Comparison of ENCODE assay signal across 36 mouse cellular contexts in the genomic region with DNA sequence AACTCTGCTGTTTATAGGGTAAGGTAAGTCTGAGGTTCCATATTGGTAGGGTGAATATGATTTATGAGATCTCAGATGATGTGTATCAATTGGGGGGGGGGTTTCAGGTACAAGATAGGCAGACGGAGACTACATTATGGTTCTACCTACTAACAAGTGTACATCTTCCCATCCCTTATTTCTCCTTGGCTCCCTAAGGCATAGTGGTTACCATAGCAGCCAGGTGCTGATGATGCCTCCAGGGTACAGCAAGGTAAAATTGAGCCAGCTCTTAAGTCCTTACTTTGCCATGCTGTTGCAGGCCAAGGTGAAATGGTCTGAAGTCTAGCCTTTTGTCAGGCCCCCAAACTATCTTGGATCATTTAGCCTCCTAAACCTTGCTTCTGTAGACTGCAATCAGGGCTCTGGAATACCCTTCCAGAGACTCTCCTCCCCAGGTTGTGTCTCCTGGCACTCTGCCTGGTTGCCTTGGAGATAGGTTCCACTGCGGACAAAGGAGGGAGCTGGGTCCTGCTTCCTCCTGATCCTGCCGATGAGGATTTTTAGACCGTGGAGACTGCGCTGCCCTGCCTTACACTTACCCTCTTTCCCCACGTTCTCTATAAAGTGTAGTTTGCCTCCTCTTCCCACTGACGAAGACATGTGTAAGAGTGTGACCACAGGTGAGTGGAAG. TPM values are rescaled to one million over a fixed set of nuclear protein-coding genes. Genes with fewer than 3 reads are reported as not detected.
A peak's percentile ranks its signal among the peaks of the same experiment; 100 is the strongest.
DNase-seq lines count a peak whose midpoint lies in the region; ATAC-seq and TF ChIP-seq lines count a peak whose summit lies in the region.
"Had no signal": no experiment of that assay in that cellular context is flagged by ENCODE, and none has a peak within 500 bp of the region (broad histone marks: within the 10 kb centered on the region; RNA-seq: fewer than 3 reads in every experiment).

TSS of gene Rtp1 (plus strand) at position 487 of the 673 bp plus-strand sequence.

- H3K4me2 ChIP-seq in forebrain, embryonic 14.5 days (ENCODE audit: low read length), result no peak within 1 kb of the TSS
- H3K4me2 ChIP-seq in forebrain, embryonic 15.5 days (replicated peaks), result no peak within 1 kb of the TSS
- H3K4me2 ChIP-seq: forebrain, embryonic 13.5 days; heart, embryonic 13.5 days; liver, embryonic 13.5 days; midbrain, embryonic 13.5 days; neural tube, embryonic 15.5 days had no signal

- H3K9ac ChIP-seq in forebrain, embryonic 14.5 days (ENCODE audit: low read length), result no peak within 1 kb of the TSS
- H3K9ac ChIP-seq in forebrain, embryonic 15.5 days (replicated peaks), result no peak within 1 kb of the TSS
- H3K9ac ChIP-seq: forebrain, embryonic 13.5 days; heart, embryonic 13.5 days; liver, embryonic 13.5 days; midbrain, embryonic 13.5 days; neural tube, embryonic 15.5 days had no signal

- H3K9me3 ChIP-seq in forebrain, embryonic 14.5 days (replicated peaks; ENCODE audit: control insufficient read depth, low read length), result no peaks in the 10 kb centered on the region
- no peaks in the 10 kb centered on the region for H3K9me3 ChIP-seq in forebrain, embryonic 15.5 days
- H3K9me3 ChIP-seq: forebrain, embryonic 13.5 days; heart, embryonic 13.5 days; hindbrain, embryonic 10.5 days; liver, embryonic 13.5 days; midbrain, embryonic 13.5 days; neural tube, embryonic 15.5 days had no signal

- no peak for TF ChIP-seq CTCF in layer of hippocampus, adult 2 months (conservative IDR thresholded peaks at IDR 0.05)

- DNase-seq in forebrain, embryonic 14.5 days (ENCODE audit: low spot score), result peak; percentile 14
- peak; percentile 17 for DNase-seq in brain, adult 2 months (ENCODE audit: low read depth, low spot score)
- peak; percentile 8 to 18 for DNase-seq in cerebellum, adult 18-20 months
- DNase-seq in cerebellum, postnatal 10 days, result peak; percentile 83
- no peak for DNase-seq in layer of hippocampus, adult 2 months (ENCODE audit: low spot score in 2 of 2)
- DNase-seq in layer of hippocampus, adult 8-10 months (ENCODE audit: low spot score in 2 of 2), result no peak
- DNase-seq: adrenal gland, postnatal 10 days; heart, postnatal 10 days; kidney, adult 8-10 months; layer of hippocampus, adult 9-11 months; liver, embryonic 13.5 days; lung, adult 18-20 months; lung, postnatal 4 days; retina, postnatal 1 day; right cerebral cortex, postnatal 14 days; thymus, postnatal 14 days had no signal

- H3K36me3 ChIP-seq in forebrain, embryonic 14.5 days (ENCODE audit: control insufficient read depth, insufficient read depth, low read length), result no peaks in the 10 kb centered on the region
- H3K36me3 ChIP-seq in forebrain, embryonic 15.5 days, result no peaks in the 10 kb centered on the region
- H3K36me3 ChIP-seq: heart, embryonic 13.5 days; hindbrain, embryonic 10.5 days; liver, embryonic 13.5 days; midbrain, embryonic 13.5 days; neural tube, embryonic 15.5 days had no signal

- ATAC-seq in forebrain, embryonic 14.5 days, result no peak
- no peak for ATAC-seq in forebrain, embryonic 15.5 days (replicated peaks)
- ATAC-seq in inflammation-experienced regulatory T-cells, adult 6 months, result no peak
- ATAC-seq: forebrain, embryonic 13.5 days; hindbrain, embryonic 16.5 days; intestine, embryonic 16.5 days; lung, postnatal 0 days; midbrain, embryonic 13.5 days; Patski had no signal

- no peak within 1 kb of the TSS for H3K4me3 ChIP-seq in forebrain, embryonic 14.5 days (ENCODE audit: low read depth, low read length)
- no peak within 1 kb of the TSS for H3K4me3 ChIP-seq in forebrain, embryonic 15.5 days
- no peak within 1 kb of the TSS for H3K4me3 ChIP-seq in layer of hippocampus, adult 2 months
- H3K4me3 ChIP-seq: forebrain, embryonic 13.5 days; heart, embryonic 13.5 days; hindbrain, embryonic 10.5 days; liver, embryonic 13.5 days; midbrain, embryonic 13.5 days; neural tube, embryonic 15.5 days had no signal

- 68% methylated on average over 7 of the region's 7 CpGs for WGBS in forebrain, embryonic 14.5 days
- WGBS in forebrain, embryonic 15.5 days, result 79% methylated on average over 7 of the region's 7 CpGs

- no peaks in the 10 kb centered on the region for H3K4me1 ChIP-seq in forebrain, embryonic 14.5 days (ENCODE audit: control insufficient read depth, insufficient read depth, low read length)
- H3K4me1 ChIP-seq in forebrain, embryonic 15.5 days, result no peaks in the 10 kb centered on the region
- H3K4me1 ChIP-seq: heart, embryonic 13.5 days; liver, embryonic 13.5 days; midbrain, embryonic 13.5 days; neural tube, embryonic 15.5 days had no signal

- H3K27ac ChIP-seq in forebrain, embryonic 14.5 days (ENCODE audit: low read depth, low read length), result no peak within 1 kb of the TSS
- H3K27ac ChIP-seq in forebrain, embryonic 15.5 days (replicated peaks), result no peak within 1 kb of the TSS
- no peak within 1 kb of the TSS for H3K27ac ChIP-seq in layer of hippocampus, adult 2 months
- H3K27ac ChIP-seq: forebrain, embryonic 13.5 days; heart, embryonic 13.5 days; hindbrain, embryonic 10.5 days; kidney, postnatal 0 days; liver, embryonic 13.5 days; midbrain, embryonic 13.5 days; neural tube, embryonic 15.5 days had no signal

- H3K27me3 ChIP-seq in forebrain, embryonic 14.5 days (replicated peaks; ENCODE audit: control insufficient read depth, insufficient read depth, low read length), result no peaks in the 10 kb centered on the region
- H3K27me3 ChIP-seq in forebrain, embryonic 15.5 days, result no peaks in the 10 kb centered on the region
- H3K27me3 ChIP-seq: forebrain, embryonic 13.5 days; heart, embryonic 13.5 days; liver, embryonic 13.5 days; midbrain, embryonic 13.5 days; neural tube, embryonic 15.5 days; Patski had no signal

RNA-seq across cellular contexts. Expression of gene Rtp1, which starts in this region (rescaled TPM):
- 0.09 and 0.10 TPM in 2 replicates for polyA plus RNA-seq in forebrain, embryonic 14.5 days (2014; fragmentation: Nextera tagmentation; extraction: Ambion mirVana)
- polyA plus RNA-seq in forebrain, embryonic 15.5 days (2015; fragmentation: Nextera tagmentation; extraction: Ambion mirVana), result 0.05 TPM in 2 replicates
- under 1 TPM; 0.23 to 0.52 TPM for total RNA-seq in layer of hippocampus, adult 2 months (2021)
- under 1 TPM; 0.27 to 0.57 (median 0.41) TPM for total RNA-seq in layer of hippocampus, adult 8-10 months (2022)
- polyA plus RNA-seq in inflammation-experienced regulatory T-cells, adult 6 months (2017; shearing (Covaris generic)), result not detected
- total RNA-seq: adrenal gland, postnatal 10 days; common myeloid progenitor, adult 5-6 weeks; gastrocnemius, adult 18-20 months; heart, adult 8-10 months; heart, postnatal 10 days; megakaryocyte-erythroid progenitor cell, adult 5-6 weeks; MEL had no signal
- polyA plus RNA-seq: forebrain, embryonic 13.5 days; heart, embryonic 13.5 days; hindbrain, embryonic 10.5 days; intestine, embryonic 16.5 days; kidney, postnatal 0 days; limb, embryonic 14.5 days; liver, embryonic 13.5 days; lung, postnatal 0 days; neural tube, embryonic 15.5 days; Patski; small intestine, adult 2 months; stomach, embryonic 14.5 days had no signal

Comparison
In these comparisons a context has a peak if more than half of its experiments do, and no peak if none do; other contexts are left out.
1. Peak in DNase-seq in forebrain, embryonic 14.5 days; RNA of the gene not detected or under 1 TPM.
2. DNase-seq: peak in brain, adult 2 months (single experiment), cerebellum, adult 18-20 months (2 of 2) and cerebellum, postnatal 10 days (2 of 2); none in layer of hippocampus, adult 2 months (0 of 2) and layer of hippocampus, adult 8-10 months (0 of 2).